Mouse (Mus musculus) retina, postnatal 1 day (tissue): ENCODE data around the gene Mapk10.
A peak's percentile ranks its signal among the peaks of the same experiment; 100 is the strongest.

ENCODE experiments used
- DNase-seq: peaks from one replicate; pipeline ENCODE4 v3.0.0-alpha.2; 2012

Gene Mapk10

GRCm38 (mm10) chr5:103048011-103048410 is 163.1 kb downstream of the Mapk10 start:
- no peak for DNase-seq

- no peak for DNase-seq
These were observed 173.4 kb downstream of the Mapk10 start for GRCm38 (mm10) chr5:103037752-103038151.

- DNase-seq, result no peak
These were observed 182.1 kb downstream of the Mapk10 start for GRCm38 (mm10) chr5:103028940-103029621.

GRCm38 (mm10) chr5:103022504-103023172 is 188.5 kb downstream of the Mapk10 start:
- DNase-seq, result no peak

DNA sequence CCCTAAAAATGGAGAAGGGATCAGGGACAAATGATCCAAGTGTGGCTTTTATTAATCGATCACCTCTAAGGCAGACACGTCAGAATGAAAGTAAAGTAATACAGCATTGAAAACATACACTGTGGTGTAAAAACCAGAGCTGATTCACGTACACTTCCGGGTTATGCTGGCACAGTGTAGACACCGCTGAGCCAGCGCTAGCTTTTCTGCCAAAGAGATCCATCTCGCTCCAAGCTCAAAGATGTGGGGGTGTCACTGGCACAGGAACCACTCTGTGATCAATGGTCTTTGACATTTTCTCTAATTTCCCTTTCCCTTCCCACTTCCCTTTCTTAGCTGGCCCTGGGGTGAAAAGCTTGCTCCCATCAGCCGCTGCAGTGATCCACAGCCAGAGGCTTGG is 189.7 kb downstream of the Mapk10 start:
- peak; percentile 14 for DNase-seq

DNA sequence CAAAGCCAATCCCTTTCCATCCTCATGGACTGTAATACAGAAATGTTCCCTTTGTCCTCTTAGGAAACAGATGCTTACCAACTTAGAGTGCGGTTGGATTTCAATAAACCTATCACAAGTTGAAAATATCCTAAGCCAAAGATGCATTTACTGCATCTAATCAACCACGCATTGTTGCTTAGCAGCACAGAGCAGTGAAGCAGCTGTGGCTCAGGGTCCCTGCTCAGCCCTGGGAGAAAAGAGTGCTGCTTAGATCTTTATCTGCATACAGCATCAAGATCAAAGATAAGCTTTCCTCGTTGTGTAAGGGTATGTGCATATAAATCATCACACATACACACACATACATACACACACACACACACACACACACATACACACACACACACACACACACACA is 190.2 kb downstream of the Mapk10 start:
- DNase-seq, result peak; percentile 14

- no peak for DNase-seq
These were observed 191.0 kb downstream of the Mapk10 start for GRCm38 (mm10) chr5:103020127-103020526.

- DNase-seq, result no peak
These were observed 193.5 kb downstream of the Mapk10 start for GRCm38 (mm10) chr5:103017637-103018036.

GRCm38 (mm10) chr5:103014309-103014708 is 196.8 kb downstream of the Mapk10 start:
- no peak for DNase-seq

GRCm38 (mm10) chr5:103008894-103009293 is 202.2 kb downstream of the Mapk10 start:
- DNase-seq, result no peak

DNA sequence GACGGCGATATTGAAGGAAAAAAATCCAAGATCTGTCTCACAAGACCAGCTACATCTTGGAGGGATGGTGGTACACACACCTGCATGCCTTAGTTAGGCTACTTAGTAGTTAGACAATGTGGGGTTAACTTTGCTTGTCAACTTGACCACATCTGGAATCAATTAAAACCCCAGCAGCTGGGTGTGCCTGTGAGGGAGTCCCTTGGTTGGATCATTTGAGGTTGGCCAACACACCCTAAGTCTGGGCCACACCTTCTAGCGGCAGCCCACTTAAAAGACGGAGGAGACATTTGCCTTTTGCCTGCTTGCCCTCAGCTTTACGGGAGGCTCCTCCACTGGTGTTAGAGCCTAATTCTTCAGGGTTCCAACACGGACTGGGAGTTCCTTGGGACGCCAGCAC is 209.0 kb downstream of the Mapk10 start:
- DNase-seq, result no peak

GRCm38 (mm10) chr5:103000572-103000971 is 210.6 kb downstream of the Mapk10 start:
- DNase-seq, result no peak

- no peak for DNase-seq
These were observed 212.6 kb downstream of the Mapk10 start for GRCm38 (mm10) chr5:102998524-102998923.

GRCm38 (mm10) chr5:102997907-102998306 is 213.2 kb downstream of the Mapk10 start:
- no peak for DNase-seq

- no peak for DNase-seq
These were observed 214.8 kb downstream of the Mapk10 start for GRCm38 (mm10) chr5:102996331-102996730.

DNA sequence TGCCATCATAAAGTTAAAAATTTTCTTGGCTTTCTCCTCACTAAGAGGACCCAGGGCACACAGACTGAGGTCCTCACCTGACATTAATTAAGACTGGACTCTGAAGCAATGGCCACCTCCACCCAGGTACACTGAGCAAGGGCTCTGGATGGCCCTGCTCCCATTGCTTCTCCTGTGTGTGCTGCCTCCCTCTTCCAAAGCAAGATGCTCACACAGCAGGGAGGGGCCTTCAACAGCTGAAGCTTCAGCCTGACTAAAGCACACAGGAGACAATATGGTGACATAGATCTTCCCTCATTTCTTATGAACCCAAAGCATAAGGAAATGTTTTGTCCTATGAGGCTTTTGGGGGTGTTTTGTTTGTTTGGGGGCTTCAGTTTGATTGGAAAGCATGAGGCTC is 215.2 kb downstream of the Mapk10 start:
- no peak for DNase-seq

DNA sequence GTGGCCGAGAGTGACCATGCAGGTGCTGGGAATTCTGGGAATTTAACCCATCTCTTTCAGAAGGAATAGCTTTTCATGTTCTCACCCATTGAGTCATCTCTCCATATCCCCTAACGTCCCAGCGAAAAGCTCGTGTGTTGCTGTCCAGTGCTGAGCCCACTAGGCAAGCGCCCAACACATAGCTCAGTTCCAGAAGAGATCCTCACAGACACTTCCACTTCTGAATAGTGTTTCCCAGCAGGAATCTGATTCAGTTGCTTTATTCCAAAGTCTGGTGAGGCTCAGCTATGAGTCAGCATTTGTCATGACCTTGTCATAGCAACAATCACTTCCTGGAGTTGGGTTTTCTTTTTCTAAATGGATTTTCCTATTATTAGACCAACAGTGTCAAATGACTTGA is 217.2 kb downstream of the Mapk10 start:
- no peak for DNase-seq

DNA sequence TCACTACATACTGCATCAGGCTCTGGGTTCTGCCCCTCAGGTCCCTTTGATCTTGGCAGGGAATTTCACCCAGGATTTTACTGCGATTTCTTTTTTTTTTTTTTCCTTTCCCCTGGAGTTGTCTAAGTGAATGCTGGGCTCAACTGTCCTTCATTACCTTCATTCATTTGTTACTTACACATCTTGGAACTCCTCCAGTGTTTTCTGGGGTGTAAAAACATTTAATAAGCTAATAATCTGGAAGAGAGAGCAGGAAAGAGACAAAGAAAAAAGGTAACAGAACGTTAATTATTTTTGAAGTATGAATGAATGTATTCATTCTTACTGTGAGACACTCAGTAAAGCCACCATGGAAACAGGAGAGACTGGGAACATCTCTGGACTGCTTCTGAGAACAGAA is 219.4 kb downstream of the Mapk10 start:
- DNase-seq, result peak; percentile 69

- DNase-seq, result no peak
These were observed 232.8 kb downstream of the Mapk10 start for GRCm38 (mm10) chr5:102978382-102978781.

DNA sequence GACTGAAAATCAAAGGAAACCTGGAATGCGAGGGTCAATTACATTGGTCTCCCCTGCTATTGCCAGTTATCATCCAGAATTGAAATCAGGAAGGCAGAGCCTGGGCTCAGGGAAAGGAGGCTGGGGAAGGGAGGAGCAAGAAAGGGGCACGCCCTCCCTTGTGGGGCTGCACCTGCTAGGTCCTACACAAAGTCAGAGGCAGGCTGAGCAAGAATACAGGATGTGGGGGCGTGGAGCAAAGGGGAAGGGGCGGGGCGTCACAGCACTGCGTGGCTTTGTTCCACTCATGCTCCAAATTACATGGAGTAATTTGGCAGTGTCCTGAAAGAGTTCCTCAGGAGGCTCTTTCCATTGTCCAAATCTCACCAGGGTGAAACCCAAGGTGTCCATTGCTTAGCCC is 234.0 kb downstream of the Mapk10 start:
- DNase-seq, result peak; percentile 12

DNA sequence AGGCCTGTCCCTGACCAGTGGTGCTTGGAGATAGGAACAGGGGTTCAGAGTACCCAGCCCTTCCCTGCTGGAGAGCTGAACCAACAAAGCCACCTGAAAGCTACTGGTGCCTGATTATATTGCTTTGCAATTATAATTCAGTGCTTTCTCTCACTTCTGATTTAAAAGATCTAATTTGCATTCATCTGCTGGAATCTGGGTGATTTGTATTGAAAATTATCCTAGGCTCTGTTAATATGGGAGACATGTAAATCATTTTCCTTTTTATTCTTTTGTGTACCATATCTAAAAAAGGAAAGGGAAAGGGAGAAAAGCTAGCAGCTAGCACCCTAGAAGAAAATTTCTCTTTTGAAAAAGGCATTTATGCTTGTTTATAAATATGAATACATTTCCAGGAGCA is 234.6 kb downstream of the Mapk10 start:
- no peak for DNase-seq

DNA sequence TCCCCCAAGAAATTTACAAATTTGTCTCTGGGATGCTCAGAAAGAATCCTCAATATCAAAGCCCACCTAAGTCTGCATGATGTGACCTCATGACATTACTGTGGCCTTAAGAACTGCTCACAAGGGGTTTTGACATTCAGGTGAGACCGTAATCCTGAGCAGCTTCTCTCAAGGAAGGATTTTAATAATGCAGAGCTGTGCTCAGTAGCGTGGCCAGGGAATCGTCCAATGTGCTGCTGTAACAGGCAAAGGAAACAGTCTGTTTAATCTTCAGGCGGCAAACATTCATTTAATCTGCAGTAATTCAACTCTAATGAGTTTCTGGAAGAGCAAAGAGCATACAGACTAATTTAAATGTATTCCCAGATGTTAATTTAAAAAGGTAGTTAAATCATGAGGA is 236.7 kb downstream of the Mapk10 start:
- no peak for DNase-seq

DNA sequence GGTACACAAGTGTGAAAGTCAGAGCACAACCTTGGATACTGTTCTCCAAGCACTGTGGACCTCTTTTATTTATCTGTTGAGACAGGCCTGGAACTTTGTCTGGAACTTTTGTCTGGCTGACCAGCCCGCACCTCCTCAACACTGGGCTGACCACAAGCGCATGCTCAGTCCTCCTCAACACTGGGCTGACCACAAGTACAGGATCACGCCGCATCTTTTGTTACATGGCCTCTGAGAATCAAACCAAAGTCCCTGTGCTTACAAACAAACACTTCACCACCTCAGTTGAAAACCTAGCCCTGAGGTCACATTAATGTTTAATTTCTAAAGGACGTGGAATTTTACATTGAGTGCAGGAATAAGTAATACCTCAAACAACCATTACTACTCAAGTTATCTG is 246.7 kb downstream of the Mapk10 start:
- no peak for DNase-seq

- DNase-seq, result no peak
These were observed 257.7 kb downstream of the Mapk10 start for GRCm38 (mm10) chr5:102953414-102953813.

DNA sequence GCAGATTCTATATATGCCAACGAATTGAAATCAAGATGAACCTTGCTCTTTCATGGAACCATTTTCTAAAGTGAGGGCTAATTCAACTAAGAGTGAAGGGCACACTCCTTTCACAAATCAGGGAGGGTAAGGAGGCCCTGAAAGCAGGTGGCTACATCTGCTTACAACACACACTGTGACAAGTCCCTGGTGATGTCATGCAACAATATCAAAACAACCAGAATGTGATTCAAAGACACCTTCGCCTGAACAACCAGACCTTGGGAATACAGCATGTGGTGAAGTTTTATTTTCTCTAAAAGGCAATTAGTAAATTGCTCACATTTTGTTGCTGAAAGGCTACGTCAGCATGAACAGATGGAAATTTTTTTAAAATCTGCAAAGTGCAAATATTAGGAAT is 258.2 kb downstream of the Mapk10 start:
- no peak for DNase-seq
